ENCODE assay signal across 8 mouse cellular contexts in the genomic region with DNA sequence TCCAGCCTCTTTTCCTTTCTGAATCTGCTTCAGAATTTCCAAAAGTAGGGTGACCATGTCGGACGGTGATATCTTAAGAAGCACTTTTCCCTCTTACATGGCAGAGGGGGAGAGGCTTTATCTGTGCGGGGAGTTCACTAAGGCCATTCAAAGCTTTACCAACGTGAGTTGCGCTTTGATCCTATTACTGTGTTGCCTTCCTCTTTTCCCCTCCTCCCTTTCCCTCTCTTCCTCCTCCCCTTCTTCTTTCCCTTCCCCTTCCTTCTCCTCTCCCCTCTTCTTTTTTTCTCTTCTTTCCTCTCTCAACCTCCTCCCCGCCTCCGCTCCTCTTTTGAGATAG. TPM values are rescaled to one million over a fixed set of nuclear protein-coding genes. Genes with fewer than 3 reads are reported as not detected.
DNase-seq lines count a peak whose midpoint lies in the region; ATAC-seq and TF ChIP-seq lines count a peak whose summit lies in the region.

No protein-coding gene starts in this region.

- peak; percentile 44 for ATAC-seq in liver, embryonic 14.5 days (ENCODE audit: insufficient read depth)
- peak; percentile 27; the same call in 1 of the 2 replicates for ATAC-seq in stomach, postnatal 0 days (ENCODE audit: low FRiP score, low TSS enrichment)

- H3K4me3 ChIP-seq in gastrocnemius, adult 2 months = peak overlapping the region; percentile 77
- peak overlapping the region; percentile 33 for H3K4me3 ChIP-seq in thymus, adult 2 months (ENCODE audit: control insufficient read depth, insufficient read depth, low read length)
- H3K4me3 ChIP-seq in liver, embryonic 14.5 days (ENCODE audit: insufficient read depth in 1 of 2, low read depth in 2 of 2, low read length in 2 of 2) = peak overlapping the region; percentile 57 to 73
- H3K4me3 ChIP-seq in stomach, postnatal 0 days (ENCODE audit: low read depth, low read length) = peak overlapping the region; percentile 43

- TF ChIP-seq EP300 in liver, embryonic 14.5 days (IDR thresholded peaks at IDR 0.05; ENCODE audit: low read depth) = no peak
- TF ChIP-seq EP300 in stomach, postnatal 0 days (optimal IDR thresholded peaks at IDR 0.05) = no peak

- peak overlapping the region; percentile 93 for H3K27ac ChIP-seq in gastrocnemius, adult 2 months
- H3K27ac ChIP-seq in thymus, adult 2 months (ENCODE audit: control insufficient read depth, insufficient read depth, low read length) = no peak overlapping the region
- H3K27ac ChIP-seq in liver, embryonic 14.5 days = no peak overlapping the region; the same call in 1 of the 2 replicates
- peak overlapping the region; percentile 65; the same call in 1 of the 2 replicates for H3K27ac ChIP-seq in stomach, postnatal 0 days (replicated peaks)

- H3K36me3 ChIP-seq in thymus, adult 2 months (ENCODE audit: control insufficient read depth, insufficient read depth, low read length) = no peaks in the 10 kb centered on the region
- no peaks in the 10 kb centered on the region for H3K36me3 ChIP-seq in liver, embryonic 14.5 days (replicated peaks; ENCODE audit: control insufficient read depth, insufficient read depth, low read depth)
- no peaks in the 10 kb centered on the region for H3K36me3 ChIP-seq in stomach, postnatal 0 days (ENCODE audit: control insufficient read depth, insufficient read depth, low read length)

- no peak for TF ChIP-seq POLR2A in thymus, adult 2 months (IDR thresholded peaks at IDR 0.05; ENCODE audit: control insufficient read depth, extremely low read depth, insufficient read depth, low read length, poor library complexity)

- no peak for TF ChIP-seq CTCF in gastrocnemius, adult 2 months (IDR thresholded peaks at IDR 0.05)
- TF ChIP-seq CTCF in thymus, adult 2 months (IDR thresholded peaks at IDR 0.05; ENCODE audit: borderline replicate concordance, control insufficient read depth, extremely low read depth, insufficient read depth, low read length, poor library complexity) = no peak
- TF ChIP-seq CTCF in liver, embryonic 14.5 days (IDR thresholded peaks at IDR 0.05; ENCODE audit: low read depth) = no peak
- no peak for TF ChIP-seq CTCF in stomach, postnatal 0 days (IDR thresholded peaks at IDR 0.05; ENCODE audit: low read depth)

- intact Hi-C loops in gastrocnemius, adult 2 months (cut with DNase I) = loop anchor here (1.0 kb wide), 1 partner anchor 18 kb away; a partner anchor contains a TSS
- intact Hi-C loops in gastrocnemius, postnatal 14 days (cut with DNase I; ENCODE audit: low total_unique reads) = no loop called here

- no peaks in the 10 kb centered on the region for H3K9me3 ChIP-seq in liver, embryonic 14.5 days (ENCODE audit: control insufficient read depth, low read length)
- H3K9me3 ChIP-seq in stomach, postnatal 0 days (ENCODE audit: control insufficient read depth, low read length) = no peaks in the 10 kb centered on the region

- peaks cover 10% of the 10 kb centered on the region for H3K4me1 ChIP-seq in thymus, adult 2 months (replicated peaks; ENCODE audit: control insufficient read depth, insufficient read depth, low read length)
- peaks cover 6 to 21% of the 10 kb centered on the region in 2 experiments for H3K4me1 ChIP-seq in liver, embryonic 14.5 days (replicated peaks; ENCODE audit: control insufficient read depth in 2 of 2, insufficient read depth in 2 of 2, low read length in 1 of 2)
- H3K4me1 ChIP-seq in stomach, postnatal 0 days (replicated peaks; ENCODE audit: control insufficient read depth, insufficient read depth) = no peaks in the 10 kb centered on the region

- peak overlapping the region; percentile 67 for H3K4me2 ChIP-seq in liver, embryonic 14.5 days (ENCODE audit: low read depth)
- H3K4me2 ChIP-seq in stomach, postnatal 0 days (replicated peaks; ENCODE audit: low read depth) = peak overlapping the region; percentile 71

- no peak for DNase-seq in gastrocnemius, adult 2 months
- DNase-seq in gastrocnemius, postnatal 14 days = no peak
- no peak for DNase-seq in thymus, adult 2 months
- no peak for DNase-seq in thymus, postnatal 4 days
- DNase-seq in liver, embryonic 14.5 days (ENCODE audit: low read depth in 3 of 3, low spot score in 3 of 3) = no peak
- DNase-seq in stomach, postnatal 0 days (ENCODE audit: low spot score) = no peak
- DNase-seq in right cerebral cortex, adult 18-20 months = no peak
- no peak for DNase-seq in layer of hippocampus, adult 18-20 months (ENCODE audit: low spot score in 2 of 2)

- no peaks in the 10 kb centered on the region for H3K27me3 ChIP-seq in thymus, adult 2 months (ENCODE audit: control insufficient read depth, insufficient read depth, low read length)
- H3K27me3 ChIP-seq in liver, embryonic 14.5 days (ENCODE audit: control insufficient read depth, insufficient read depth, low read length) = no peaks in the 10 kb centered on the region
- no peaks in the 10 kb centered on the region for H3K27me3 ChIP-seq in stomach, postnatal 0 days (ENCODE audit: control insufficient read depth, insufficient read depth, low read length)

- peak overlapping the region; percentile 66 for H3K9ac ChIP-seq in liver, embryonic 14.5 days (replicated peaks)
- H3K9ac ChIP-seq in stomach, postnatal 0 days (ENCODE audit: low read length) = peak overlapping the region; percentile 55; the same call in 1 of the 2 replicates

- WGBS in thymus, adult 2 months = 28% methylated on average over 7 of the region's 7 CpGs
- WGBS in liver, embryonic 14.5 days (ENCODE audit: insufficient replicate concordance) = 23% methylated on average over 7 of the region's 7 CpGs
- WGBS in stomach, postnatal 0 days = 29% methylated on average over 7 of the region's 7 CpGs

RNA-seq across cellular contexts. Expression of a gene that starts 0.3 kb away (rescaled TPM):
- under 1 TPM; 0.10 to 0.31 TPM for total RNA-seq in gastrocnemius, adult 2 months (2021)
- under 1 TPM; 0.14 to 0.16 TPM for total RNA-seq in gastrocnemius, postnatal 14 days (2021)
- polyA plus RNA-seq in thymus, adult 2 months (2012; rRNA removed) = 0.58 and 1.1 TPM in 2 replicates
- polyA plus RNA-seq in liver, embryonic 14.5 days (2012; rRNA removed) = 0.01 and 0.03 TPM in 2 replicates
- 0.13 and 0.19 TPM in 2 replicates for polyA plus RNA-seq in liver, embryonic 14.5 days (2014; fragmentation: Nextera tagmentation; extraction: Ambion mirVana)
- 0.17 and 0.33 TPM in 2 replicates for polyA plus RNA-seq in stomach, postnatal 0 days (2015; fragmentation: Nextera tagmentation; extraction: Ambion mirVana)
- total RNA-seq in layer of hippocampus, adult 18-20 months (2021) = 1 to 10 TPM in 1 of 2 experiments, under 1 TPM in 1; 0.96 to 1.1 TPM

RNA-seq across cellular contexts. Expression of a gene that starts 17.9 kb away (rescaled TPM):
- 10 to 100 TPM; 10.3 to 19.0 TPM for total RNA-seq in gastrocnemius, adult 2 months (2021)
- total RNA-seq in gastrocnemius, postnatal 14 days (2021) = 10 to 100 TPM; 16.4 to 19.9 TPM
- polyA plus RNA-seq in thymus, adult 2 months (2012; rRNA removed) = 150 and 214 TPM in 2 replicates
- 35.5 and 45.9 TPM in 2 replicates for polyA plus RNA-seq in liver, embryonic 14.5 days (2012; rRNA removed)
- 68.2 and 76.7 TPM in 2 replicates for polyA plus RNA-seq in liver, embryonic 14.5 days (2014; fragmentation: Nextera tagmentation; extraction: Ambion mirVana)
- 70.3 and 70.6 TPM in 2 replicates for polyA plus RNA-seq in stomach, postnatal 0 days (2015; fragmentation: Nextera tagmentation; extraction: Ambion mirVana)
- 100 to 1,000 TPM; 118 to 124 TPM for total RNA-seq in layer of hippocampus, adult 18-20 months (2021)

RNA-seq across cellular contexts. Expression of a gene that starts 29.0 kb away (rescaled TPM):
- 1 to 10 TPM; 3.2 to 4.4 TPM for total RNA-seq in gastrocnemius, adult 2 months (2021)
- 10 to 100 TPM; 10.7 to 32.2 TPM for total RNA-seq in gastrocnemius, postnatal 14 days (2021)
- polyA plus RNA-seq in thymus, adult 2 months (2012; rRNA removed) = 138 and 153 TPM in 2 replicates
- 5.2 and 6.3 TPM in 2 replicates for polyA plus RNA-seq in liver, embryonic 14.5 days (2012; rRNA removed)
- polyA plus RNA-seq in liver, embryonic 14.5 days (2014; fragmentation: Nextera tagmentation; extraction: Ambion mirVana) = 10.0 and 12.0 TPM in 2 replicates
- polyA plus RNA-seq in stomach, postnatal 0 days (2015; fragmentation: Nextera tagmentation; extraction: Ambion mirVana) = 23.5 and 25.7 TPM in 2 replicates
- 100 to 1,000 TPM; 171 to 195 TPM for total RNA-seq in layer of hippocampus, adult 18-20 months (2021)

Comparison
In these comparisons a context has a peak if more than half of its experiments do, and no peak if none do; other contexts are left out.
1. H3K27ac ChIP-seq: peak in gastrocnemius, adult 2 months (single experiment) and stomach, postnatal 0 days (single experiment); none in thymus, adult 2 months (single experiment) and liver, embryonic 14.5 days (single experiment).
2. RNA of a gene that starts 17.9 kb away (total RNA-seq): 118 to 124 TPM in layer of hippocampus, adult 18-20 months; 16.4 to 19.9 TPM in gastrocnemius, postnatal 14 days and 10.3 to 19.0 TPM in gastrocnemius, adult 2 months; every median in the first group is over 4 times any median in the second.
3. RNA of a gene that starts 29.0 kb away (total RNA-seq): 171 to 195 TPM in layer of hippocampus, adult 18-20 months; 10.7 to 32.2 TPM in gastrocnemius, postnatal 14 days and 3.2 to 4.4 TPM in gastrocnemius, adult 2 months; every median in the first group is over 4 times any median in the second.
4. Peak in every context shown above with its lines, with median percentiles within 50 percentile points of each other: H3K4me3 ChIP-seq.